ENCODE assay signal across 28 mouse cellular contexts in the genomic region with DNA sequence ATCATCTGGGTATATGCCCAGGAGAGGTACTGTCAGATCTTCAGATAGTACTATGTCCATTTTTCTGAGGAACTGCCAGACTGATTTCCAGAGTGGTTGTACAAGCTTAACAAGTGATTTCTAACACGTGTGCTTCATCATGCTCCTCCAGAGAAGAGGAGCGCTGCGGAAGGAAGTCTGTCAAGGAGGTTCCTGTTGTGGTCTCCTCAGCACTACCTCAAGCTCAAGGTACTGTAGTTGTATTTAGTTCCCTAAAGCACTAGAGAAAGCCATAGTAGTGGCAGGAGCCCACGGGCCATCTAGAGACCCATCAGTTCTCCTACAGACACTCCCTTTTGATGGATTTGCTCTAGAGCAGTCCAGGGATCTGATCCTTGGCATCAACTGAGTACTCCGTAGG.
DNase-seq lines count a peak whose midpoint lies in the region; ATAC-seq and TF ChIP-seq lines count a peak whose summit lies in the region.
"Had no signal": no experiment of that assay in that cellular context is flagged by ENCODE, and none has a peak within 500 bp of the region (broad histone marks: within the 10 kb centered on the region; RNA-seq: fewer than 3 reads in every experiment).

No protein-coding gene starts in this region.

- no peaks in the 10 kb centered on the region for H3K27me3 ChIP-seq in midbrain, postnatal 0 days (ENCODE audit: insufficient read depth, low read length)
- H3K27me3 ChIP-seq in intestine, postnatal 0 days (replicated peaks; ENCODE audit: control insufficient read depth, insufficient read depth, low read length) = no peaks in the 10 kb centered on the region
- H3K27me3 ChIP-seq: embryonic facial prominence, embryonic 13.5 days; forebrain, embryonic 13.5 days; heart, embryonic 12.5 days; heart, embryonic 15.5 days had no signal

- H3K4me2 ChIP-seq in midbrain, postnatal 0 days (ENCODE audit: low read depth, low read length, poor library complexity, severe bottlenecking) = no peak overlapping the region
- no peak overlapping the region for H3K4me2 ChIP-seq in intestine, postnatal 0 days (replicated peaks; ENCODE audit: low read depth)
- H3K4me2 ChIP-seq: embryonic facial prominence, embryonic 13.5 days; forebrain, embryonic 13.5 days; heart, embryonic 12.5 days; heart, embryonic 15.5 days; hindbrain, embryonic 14.5 days had no signal

- H3K36me3 ChIP-seq in midbrain, postnatal 0 days (ENCODE audit: insufficient read depth, low read length) = no peaks in the 10 kb centered on the region
- no peaks in the 10 kb centered on the region for H3K36me3 ChIP-seq in intestine, postnatal 0 days (ENCODE audit: control insufficient read depth, insufficient read depth)
- H3K36me3 ChIP-seq: embryonic facial prominence, embryonic 10.5 days; embryonic facial prominence, embryonic 13.5 days; forebrain, embryonic 10.5 days; heart, embryonic 12.5 days; heart, embryonic 15.5 days had no signal

- H3K4me3 ChIP-seq in midbrain, postnatal 0 days (ENCODE audit: low read depth, low read length) = no peak overlapping the region
- H3K4me3 ChIP-seq in intestine, postnatal 0 days (ENCODE audit: low read depth, low read length) = no peak overlapping the region
- H3K4me3 ChIP-seq: embryonic facial prominence, embryonic 10.5 days; embryonic facial prominence, embryonic 13.5 days; erythroblast, embryonic 14.5 days; forebrain, embryonic 10.5 days; forebrain, embryonic 13.5 days; heart, embryonic 12.5 days; heart, embryonic 15.5 days had no signal

- DNase-seq in c-Kit-positive CD71-negative TER-119-negative erythroid progenitor cells, embryonic 14.5 days (ENCODE audit: low read depth) = peak; percentile 18
- DNase-seq in thymus, postnatal 25 days = peak; percentile 20
- no peak for DNase-seq in liver
- no peak for DNase-seq in left cerebral cortex, postnatal 36 days (ENCODE audit: low spot score in 2 of 2)
- DNase-seq in midbrain, postnatal 0 days (ENCODE audit: low spot score) = no peak
- DNase-seq: adrenal gland, adult 8-10 months; adrenal gland, postnatal 25 days; cerebellum, adult 18-20 months; cerebellum, adult 9-10 months; cerebellum, postnatal 14 days; gastrocnemius, postnatal 10 days; gastrocnemius, postnatal 36 days; heart, adult 11 months; heart, postnatal 10 days; heart, postnatal 36 days had no signal

- intact Hi-C loops in left cerebral cortex, postnatal 36 days (cut with DNase I) = no loop called here

- no peak overlapping the region for H3K27ac ChIP-seq in midbrain, postnatal 0 days (ENCODE audit: low read depth, low read length)
- H3K27ac ChIP-seq in intestine, postnatal 0 days (ENCODE audit: low read depth, low read length) = no peak overlapping the region
- H3K27ac ChIP-seq: embryonic facial prominence, embryonic 10.5 days; embryonic facial prominence, embryonic 13.5 days; forebrain, embryonic 10.5 days; forebrain, embryonic 13.5 days; heart, embryonic 15.5 days; hindbrain, embryonic 14.5 days had no signal

- no peak overlapping the region for H3K9ac ChIP-seq in midbrain, postnatal 0 days (replicated peaks; ENCODE audit: low read length, poor library complexity, severe bottlenecking)
- H3K9ac ChIP-seq in intestine, postnatal 0 days (ENCODE audit: low read depth, low read length) = no peak overlapping the region
- H3K9ac ChIP-seq: embryonic facial prominence, embryonic 13.5 days; forebrain, embryonic 13.5 days; heart, embryonic 12.5 days; heart, embryonic 15.5 days; hindbrain, embryonic 14.5 days had no signal

- H3K9me3 ChIP-seq in midbrain, postnatal 0 days (ENCODE audit: low read length) = no peaks in the 10 kb centered on the region
- no peaks in the 10 kb centered on the region for H3K9me3 ChIP-seq in intestine, postnatal 0 days (ENCODE audit: control insufficient read depth)
- H3K9me3 ChIP-seq: embryonic facial prominence, embryonic 10.5 days; embryonic facial prominence, embryonic 13.5 days; forebrain, embryonic 10.5 days; forebrain, embryonic 13.5 days; heart, embryonic 12.5 days; heart, embryonic 15.5 days had no signal

- WGBS in midbrain, postnatal 0 days = 94% methylated on average over 5 of the region's 5 CpGs
- 89% methylated on average over 5 of the region's 5 CpGs for WGBS in intestine, postnatal 0 days

- no peak for TF ChIP-seq CTCF in midbrain, postnatal 0 days (IDR thresholded peaks at IDR 0.05)
- no peak for TF ChIP-seq CTCF in intestine, postnatal 0 days (IDR thresholded peaks at IDR 0.05; ENCODE audit: low read depth)

- peak; percentile 98 for ATAC-seq in common myeloid progenitor, adult 5-6 weeks (replicated peaks; ENCODE audit: low read depth, poor library complexity, severe bottlenecking)
- ATAC-seq in megakaryocyte, adult 5-6 weeks (ENCODE audit: poor library complexity, severe bottlenecking) = peak; percentile 59; the same call in 1 of the 2 replicates
- no peak for ATAC-seq in midbrain, postnatal 0 days (ENCODE audit: low FRiP score)
- no peak for ATAC-seq in intestine, postnatal 0 days
- ATAC-seq: CD4-positive, CD25-positive, alpha-beta regulatory T cell, adult 4 months; forebrain, embryonic 13.5 days; forebrain, embryonic 16.5 days had no signal

- no peaks in the 10 kb centered on the region for H3K4me1 ChIP-seq in midbrain, postnatal 0 days (ENCODE audit: insufficient read depth, low read length)
- peaks cover 3% of the 10 kb centered on the region; the same call in 1 of the 2 replicates for H3K4me1 ChIP-seq in intestine, postnatal 0 days (replicated peaks; ENCODE audit: control insufficient read depth, insufficient read depth, low read length)

Comparison
In these comparisons a context has a peak if more than half of its experiments do, and no peak if none do; other contexts are left out.
1. DNase-seq: peak in c-Kit-positive CD71-negative TER-119-negative erythroid progenitor cells, embryonic 14.5 days (single experiment) and thymus, postnatal 25 days (single experiment); none in liver (single experiment), left cerebral cortex, postnatal 36 days (0 of 2) and midbrain, postnatal 0 days (single experiment).
2. ATAC-seq: peak in common myeloid progenitor, adult 5-6 weeks (single experiment) and megakaryocyte, adult 5-6 weeks (single experiment); none in midbrain, postnatal 0 days (single experiment) and intestine, postnatal 0 days (single experiment).